8 mouse cellular contexts compared by ENCODE assay signal in genomic region chr4:147848584-147848991, GRCm38 (mm10). TPM values are rescaled to one million over a fixed set of nuclear protein-coding genes. Genes with fewer than 3 reads are reported as not detected.
A peak's percentile ranks its signal among the peaks of the same experiment; 100 is the strongest.
DNase-seq lines count a peak whose midpoint lies in the region; ATAC-seq and TF ChIP-seq lines count a peak whose summit lies in the region.

No protein-coding gene starts in this region.

- no peaks in the 10 kb centered on the region for H3K9me3 ChIP-seq in heart, postnatal 0 days (replicated peaks; ENCODE audit: control insufficient read depth, low read length)
- H3K9me3 ChIP-seq in hindbrain, embryonic 15.5 days: peaks cover 2% of the 10 kb centered on the region; the same call in 1 of the 2 replicates
- H3K9me3 ChIP-seq in midbrain, embryonic 14.5 days (ENCODE audit: control insufficient read depth, low read length): 0 out of 2 replicates have a peak, but pooled peaks cover 4% of the 10 kb centered on the region

- peak overlapping the region; percentile 84 for H3K4me2 ChIP-seq in heart, postnatal 0 days (ENCODE audit: low read depth, low read length)
- peak overlapping the region; percentile 73 for H3K4me2 ChIP-seq in hindbrain, embryonic 15.5 days
- peak overlapping the region; percentile 57 for H3K4me2 ChIP-seq in midbrain, embryonic 14.5 days (ENCODE audit: low read length)

- no peak for TF ChIP-seq CTCF in heart, postnatal 0 days (IDR thresholded peaks at IDR 0.05; ENCODE audit: low read depth)

- no peaks in the 10 kb centered on the region for H3K27me3 ChIP-seq in heart, postnatal 0 days (ENCODE audit: control insufficient read depth, insufficient read depth, low read length)
- no peaks in the 10 kb centered on the region for H3K27me3 ChIP-seq in hindbrain, embryonic 15.5 days
- H3K27me3 ChIP-seq in midbrain, embryonic 14.5 days (ENCODE audit: control insufficient read depth, insufficient read depth, low read length): no peaks in the 10 kb centered on the region

- H3K27ac ChIP-seq in heart, postnatal 0 days (ENCODE audit: low read depth): peak overlapping the region; percentile 78
- peak overlapping the region; percentile 72 for H3K27ac ChIP-seq in brown adipose tissue, adult 24 weeks (replicated peaks; ENCODE audit: low read depth, low read length)
- H3K27ac ChIP-seq in hindbrain, embryonic 15.5 days (replicated peaks): peak overlapping the region; percentile 67
- H3K27ac ChIP-seq in midbrain, embryonic 14.5 days (replicated peaks; ENCODE audit: low read depth, low read length): no peak overlapping the region

- H3K36me3 ChIP-seq in heart, postnatal 0 days (replicated peaks; ENCODE audit: control insufficient read depth, insufficient read depth, low read length): peaks cover 12% of the 10 kb centered on the region
- H3K36me3 ChIP-seq in hindbrain, embryonic 15.5 days: peaks cover 18% of the 10 kb centered on the region
- peaks cover 4% of the 10 kb centered on the region; the same call in 1 of the 2 replicates for H3K36me3 ChIP-seq in midbrain, embryonic 14.5 days (ENCODE audit: control insufficient read depth, insufficient read depth, low read length)

- H3K4me3 ChIP-seq in heart, postnatal 0 days (ENCODE audit: low read depth, low read length): peak overlapping the region; percentile 68
- peak overlapping the region; percentile 63 for H3K4me3 ChIP-seq in brown adipose tissue, adult 24 weeks (ENCODE audit: insufficient read depth, low read depth, low read length)
- H3K4me3 ChIP-seq in hindbrain, embryonic 15.5 days: peak overlapping the region; percentile 96
- peak overlapping the region; percentile 73 for H3K4me3 ChIP-seq in midbrain, embryonic 14.5 days (replicated peaks; ENCODE audit: low read depth, low read length)

- peaks cover 14% of the 10 kb centered on the region for H3K4me1 ChIP-seq in heart, postnatal 0 days (ENCODE audit: control insufficient read depth, insufficient read depth)
- no peaks in the 10 kb centered on the region; the same call in 1 of the 2 replicates for H3K4me1 ChIP-seq in brown adipose tissue, adult 24 weeks (ENCODE audit: control insufficient read depth, insufficient read depth, insufficient read length, low read length)
- H3K4me1 ChIP-seq in hindbrain, embryonic 15.5 days (replicated peaks): peaks cover 21% of the 10 kb centered on the region
- peaks cover 11% of the 10 kb centered on the region; the same call in 1 of the 2 replicates for H3K4me1 ChIP-seq in midbrain, embryonic 14.5 days (ENCODE audit: control insufficient read depth, insufficient read depth, low read length)

- TF ChIP-seq EP300 in heart, postnatal 0 days (IDR thresholded peaks at IDR 0.05; ENCODE audit: low read depth): no peak

- DNase-seq in heart, postnatal 0 days (ENCODE audit: low spot score): peak; percentile 36
- no peak for DNase-seq in heart, adult 11 months
- DNase-seq in midbrain, embryonic 14.5 days: no peak
- DNase-seq in frontal cortex, postnatal 14 days (ENCODE audit: low spot score in 2 of 2): no peak
- no peak for DNase-seq in left cerebral cortex, adult 11 months (ENCODE audit: low spot score)
- DNase-seq in adrenal gland, postnatal 25 days: no peak

- H3K9ac ChIP-seq in heart, postnatal 0 days (replicated peaks; ENCODE audit: low read depth, low read length): peak overlapping the region; percentile 62
- peak overlapping the region; percentile 80 for H3K9ac ChIP-seq in hindbrain, embryonic 15.5 days
- peak overlapping the region; percentile 47 for H3K9ac ChIP-seq in midbrain, embryonic 14.5 days (replicated peaks; ENCODE audit: low read length)

- ATAC-seq in heart, postnatal 0 days (ENCODE audit: insufficient read depth, low read depth): peak; percentile 62
- peak; percentile 79 for ATAC-seq in hindbrain, embryonic 15.5 days (ENCODE audit: low FRiP score, low read depth)
- peak; percentile 79 for ATAC-seq in midbrain, embryonic 14.5 days (ENCODE audit: low FRiP score, low TSS enrichment)

- 8% methylated on average over 4 of the region's 4 CpGs for WGBS in heart, postnatal 0 days
- WGBS in hindbrain, embryonic 15.5 days: 4% methylated on average over 4 of the region's 4 CpGs
- 6% methylated on average over 4 of the region's 4 CpGs for WGBS in midbrain, embryonic 14.5 days

RNA-seq across cellular contexts. Expression of gene Zfp933, which starts 0.4 kb away (rescaled TPM):
- total RNA-seq in heart, postnatal 0 days (2014; rRNA removed; ENCODE audit: low replicate concordance): 3.4 and 3.5 TPM in 2 replicates
- polyA plus RNA-seq in heart, postnatal 0 days (2015; fragmentation: Nextera tagmentation; extraction: Ambion mirVana): 5.1 and 7.1 TPM in 2 replicates
- 3.2 and 5.6 TPM in 2 replicates for polyA plus RNA-seq in brown adipose tissue, adult 24 weeks (2012; ENCODE audit: insufficient read depth, insufficient read length, missing spikeins)
- 7.0 and 7.8 TPM in 2 replicates for polyA plus RNA-seq in hindbrain, embryonic 15.5 days (2015; fragmentation: Nextera tagmentation; extraction: Ambion mirVana)
- 8.7 and 10.9 TPM in 2 replicates for polyA plus RNA-seq in midbrain, embryonic 14.5 days (2014; fragmentation: Nextera tagmentation; extraction: Ambion mirVana)
- 36.5 and 37.1 TPM in 2 replicates for total RNA-seq in adrenal gland, postnatal 25 days (2021)

RNA-seq across cellular contexts. Expression of gene Miip, which starts 20.0 kb away (rescaled TPM):
- 24.0 and 73.6 TPM in 2 replicates for total RNA-seq in heart, postnatal 0 days (2014; rRNA removed; ENCODE audit: low replicate concordance)
- polyA plus RNA-seq in heart, postnatal 0 days (2015; fragmentation: Nextera tagmentation; extraction: Ambion mirVana): 18.0 and 19.2 TPM in 2 replicates
- 4.0 and 10.3 TPM in 2 replicates for polyA plus RNA-seq in brown adipose tissue, adult 24 weeks (2012; ENCODE audit: insufficient read depth, insufficient read length, missing spikeins)
- 38.1 and 39.8 TPM in 2 replicates for polyA plus RNA-seq in hindbrain, embryonic 15.5 days (2015; fragmentation: Nextera tagmentation; extraction: Ambion mirVana)
- 25.4 and 37.2 TPM in 2 replicates for polyA plus RNA-seq in midbrain, embryonic 14.5 days (2014; fragmentation: Nextera tagmentation; extraction: Ambion mirVana)
- total RNA-seq in adrenal gland, postnatal 25 days (2021): 31.9 and 37.7 TPM in 2 replicates

RNA-seq across cellular contexts. Expression of gene Fv1, which starts 20.2 kb away (rescaled TPM):
- 3.2 and 9.4 TPM in 2 replicates for total RNA-seq in heart, postnatal 0 days (2014; rRNA removed; ENCODE audit: low replicate concordance)
- polyA plus RNA-seq in heart, postnatal 0 days (2015; fragmentation: Nextera tagmentation; extraction: Ambion mirVana): 5.9 and 6.1 TPM in 2 replicates
- 3.3 and 5.8 TPM in 2 replicates for polyA plus RNA-seq in brown adipose tissue, adult 24 weeks (2012; ENCODE audit: insufficient read depth, insufficient read length, missing spikeins)
- 10.7 and 12.5 TPM in 2 replicates for polyA plus RNA-seq in hindbrain, embryonic 15.5 days (2015; fragmentation: Nextera tagmentation; extraction: Ambion mirVana)
- polyA plus RNA-seq in midbrain, embryonic 14.5 days (2014; fragmentation: Nextera tagmentation; extraction: Ambion mirVana): 4.9 and 8.7 TPM in 2 replicates
- total RNA-seq in adrenal gland, postnatal 25 days (2021): 12.2 and 16.6 TPM in 2 replicates

RNA-seq across cellular contexts. Expression of gene Zfp984, which starts 39.0 kb away (rescaled TPM):
- 2.2 and 8.4 TPM in 2 replicates for total RNA-seq in heart, postnatal 0 days (2014; rRNA removed; ENCODE audit: low replicate concordance)
- 7.2 and 8.2 TPM in 2 replicates for polyA plus RNA-seq in heart, postnatal 0 days (2015; fragmentation: Nextera tagmentation; extraction: Ambion mirVana)
- polyA plus RNA-seq in brown adipose tissue, adult 24 weeks (2012; ENCODE audit: insufficient read depth, insufficient read length, missing spikeins): 5.8 and 6.8 TPM in 2 replicates
- polyA plus RNA-seq in hindbrain, embryonic 15.5 days (2015; fragmentation: Nextera tagmentation; extraction: Ambion mirVana): 3.9 and 4.7 TPM in 2 replicates
- 4.5 and 4.8 TPM in 2 replicates for polyA plus RNA-seq in midbrain, embryonic 14.5 days (2014; fragmentation: Nextera tagmentation; extraction: Ambion mirVana)
- total RNA-seq in adrenal gland, postnatal 25 days (2021): 7.2 TPM in 2 replicates

RNA-seq across cellular contexts. Expression of gene Mfn2, which starts 55.9 kb away (rescaled TPM):
- total RNA-seq in heart, postnatal 0 days (2014; rRNA removed; ENCODE audit: low replicate concordance): 251 and 256 TPM in 2 replicates
- polyA plus RNA-seq in heart, postnatal 0 days (2015; fragmentation: Nextera tagmentation; extraction: Ambion mirVana): 188 and 230 TPM in 2 replicates
- 156 and 170 TPM in 2 replicates for polyA plus RNA-seq in brown adipose tissue, adult 24 weeks (2012; ENCODE audit: insufficient read depth, insufficient read length, missing spikeins)
- polyA plus RNA-seq in hindbrain, embryonic 15.5 days (2015; fragmentation: Nextera tagmentation; extraction: Ambion mirVana): 93.6 and 104 TPM in 2 replicates
- 56.9 and 77.2 TPM in 2 replicates for polyA plus RNA-seq in midbrain, embryonic 14.5 days (2014; fragmentation: Nextera tagmentation; extraction: Ambion mirVana)
- 151 and 217 TPM in 2 replicates for total RNA-seq in adrenal gland, postnatal 25 days (2021)
